Mouse (Mus musculus): ENCODE results near the gene Dnah7a. TPM values are rescaled to one million over a fixed set of nuclear protein-coding genes. Genes with fewer than 3 reads are reported as not detected.
"Not testable (repeated sequence)": the region's sequence is repeated elsewhere in the genome, so short reads cannot be mapped to it uniquely, and the experiment has no call there.

The Dnah7a gene
- polyA plus RNA-seq (2015; fragmentation: Nextera tagmentation; extraction: Ambion mirVana): 1.5 and 2.8 TPM in 2 replicates

DNA sequence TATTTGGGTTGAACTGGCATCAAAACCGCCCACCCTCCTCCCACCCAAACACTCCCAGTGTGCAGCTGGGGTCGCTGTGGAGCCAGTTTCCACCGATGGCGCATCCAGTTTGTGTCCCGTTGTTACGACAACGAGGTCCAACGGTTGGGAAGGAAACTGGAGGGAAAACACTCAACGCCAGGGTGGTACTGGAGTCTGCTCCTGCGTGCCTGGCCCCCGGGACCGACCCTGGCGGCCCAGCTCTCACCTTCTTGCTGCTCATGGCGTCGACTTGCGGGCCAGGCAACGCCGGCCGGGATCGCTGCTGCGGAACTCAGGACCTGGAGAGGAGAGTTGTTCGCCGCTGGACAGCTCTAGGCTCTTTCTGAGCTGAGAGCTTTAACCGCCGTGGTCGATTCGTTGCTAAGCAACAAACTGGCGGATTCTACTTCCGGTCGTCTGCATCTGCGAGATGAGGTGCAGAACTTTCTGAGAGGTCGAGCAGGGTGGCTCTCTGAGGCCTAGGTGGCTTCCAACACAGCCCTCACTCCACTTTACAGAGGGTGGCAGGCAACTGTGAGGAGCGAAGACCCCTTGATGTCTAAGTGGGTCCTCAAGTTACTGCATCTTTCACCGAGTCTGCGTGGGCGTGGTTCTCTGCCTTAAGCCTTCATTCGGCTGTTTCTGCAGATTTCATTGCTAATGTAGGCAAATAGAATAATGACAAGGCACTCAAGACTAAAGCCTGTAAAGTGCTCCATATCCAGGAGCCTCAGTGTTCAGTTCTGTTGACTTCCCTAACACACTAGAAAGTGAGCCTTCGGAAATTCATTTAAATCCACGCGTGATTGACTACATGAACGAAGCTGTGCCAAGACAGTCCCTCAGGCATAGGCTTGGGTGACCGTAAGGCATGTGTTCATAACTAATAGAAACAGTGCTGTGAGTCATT is at the start of gene Dnah7a:
Gene Dnah7a, minus strand, starts transcription at position 354 of the 931 bp plus-strand sequence.
- WGBS: 7% methylated on average over 42 of the region's 42 CpGs
- Histone ChIP-seq H3K27ac (replicated peaks) (0 out of 2 replicates have a peak within 1 kb of the TSS, but pooled peaks have one; percentile 9), H3K4me2 (replicated peaks) (peak within 1 kb of the TSS; percentile 85), H3K36me3 (no peaks in the 10 kb centered on the region), H3K27me3 (no peaks in the 10 kb centered on the region), H3K4me3 (replicated peaks) (peak within 1 kb of the TSS; percentile 49), H3K4me1 (0 out of 2 replicates have a peak, but pooled peaks cover 4% of the 10 kb centered on the region), H3K9me3 (replicated peaks) (no peaks in the 10 kb centered on the region), H3K9ac (0 out of 2 replicates have a peak within 1 kb of the TSS, but pooled peaks have one; percentile 16)
- ATAC-seq (ENCODE audit: insufficient number of reproducible peaks, low FRiP score, low TSS enrichment, low read depth): peak; percentile 72

DNA sequence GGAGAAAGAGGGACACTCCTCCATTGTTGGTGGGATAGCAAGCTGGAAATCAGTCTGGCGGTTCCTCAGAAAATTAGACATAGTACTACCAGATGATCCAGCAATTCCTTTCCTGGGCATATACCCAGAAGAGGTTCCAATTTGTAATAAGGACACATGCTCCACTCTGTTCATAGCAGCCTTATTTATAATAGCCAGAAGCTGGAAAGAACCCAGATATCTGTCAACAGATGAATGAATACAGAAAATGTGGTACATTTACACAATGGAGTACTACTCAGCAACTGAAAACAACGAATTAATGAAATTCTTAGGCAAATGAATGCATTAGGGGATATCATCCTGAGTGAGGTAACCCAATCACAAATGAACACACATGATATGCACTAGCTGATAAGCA is 46.9 kb upstream of the Dnah7a start:
- not testable (repeated sequence) for H3K4me2 ChIP-seq (replicated peaks); H3K36me3 ChIP-seq; H3K4me3 ChIP-seq (replicated peaks); H3K27me3 ChIP-seq; H3K9me3 ChIP-seq (replicated peaks); H3K27ac ChIP-seq (replicated peaks); H3K9ac ChIP-seq; ATAC-seq (ENCODE audit: insufficient number of reproducible peaks, low FRiP score, low TSS enrichment, low read depth); H3K4me1 ChIP-seq
- 80% methylated on average over 2 of the region's 2 CpGs for WGBS

DNA sequence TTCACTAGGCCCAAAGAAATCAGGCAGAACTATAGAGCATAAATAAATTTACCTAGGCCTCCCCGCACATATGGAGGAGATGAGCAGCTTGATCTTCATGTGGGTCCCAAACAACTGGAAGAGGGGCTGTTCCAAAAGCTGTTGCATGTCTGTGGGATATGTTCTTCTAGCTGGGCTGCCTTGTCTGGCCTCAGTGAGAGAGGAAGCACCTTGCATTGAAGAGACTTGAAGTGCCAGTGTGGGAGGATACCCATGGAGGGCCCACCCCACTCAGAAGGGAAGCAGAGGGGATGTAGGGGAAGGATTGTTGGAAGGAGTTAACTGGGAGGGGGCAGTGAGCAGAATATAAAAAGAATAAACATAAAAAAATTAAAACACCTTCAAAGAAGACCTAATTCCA is 44.6 kb upstream of the Dnah7a start:
- Histone ChIP-seq H3K9ac (no peak overlapping the region), H3K27me3 (no peaks in the 10 kb centered on the region), H3K36me3 (no peaks in the 10 kb centered on the region), H3K27ac (replicated peaks) (no peak overlapping the region), H3K4me3 (replicated peaks) (no peak overlapping the region), H3K9me3 (replicated peaks) (no peaks in the 10 kb centered on the region), H3K4me2 (replicated peaks) (no peak overlapping the region), H3K4me1 (no peaks in the 10 kb centered on the region)
- ATAC-seq (ENCODE audit: insufficient number of reproducible peaks, low FRiP score, low TSS enrichment, low read depth): no peak
- 61% methylated on average over 1 of the region's 1 CpGs for WGBS

DNA sequence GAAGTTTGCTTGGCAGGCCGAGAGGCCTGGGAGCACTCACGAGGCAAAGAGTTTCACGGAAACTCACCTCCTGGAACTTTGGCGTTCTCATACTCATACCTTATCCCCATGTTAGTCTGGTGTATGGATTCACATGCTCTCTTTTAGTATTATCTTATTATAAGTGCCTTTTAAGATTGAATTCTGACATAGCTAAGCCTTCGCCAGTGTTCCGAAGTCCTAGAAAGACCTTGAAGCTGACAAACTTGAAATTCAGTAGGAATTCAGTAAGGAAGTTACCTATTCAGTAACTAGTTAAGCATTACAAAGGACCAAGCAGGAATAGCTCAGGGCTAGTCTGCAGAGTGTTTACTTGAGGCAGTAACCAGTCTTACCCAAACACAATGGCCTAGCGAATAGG is 44.1 kb upstream of the Dnah7a start:
- not testable (repeated sequence) for H3K36me3 ChIP-seq; H3K27ac ChIP-seq (replicated peaks); H3K4me2 ChIP-seq (replicated peaks); H3K4me1 ChIP-seq; H3K4me3 ChIP-seq (replicated peaks); H3K9ac ChIP-seq; H3K27me3 ChIP-seq; H3K9me3 ChIP-seq (replicated peaks); ATAC-seq (ENCODE audit: insufficient number of reproducible peaks, low FRiP score, low TSS enrichment, low read depth)
- 77% methylated on average over 7 of the region's 7 CpGs for WGBS

DNA sequence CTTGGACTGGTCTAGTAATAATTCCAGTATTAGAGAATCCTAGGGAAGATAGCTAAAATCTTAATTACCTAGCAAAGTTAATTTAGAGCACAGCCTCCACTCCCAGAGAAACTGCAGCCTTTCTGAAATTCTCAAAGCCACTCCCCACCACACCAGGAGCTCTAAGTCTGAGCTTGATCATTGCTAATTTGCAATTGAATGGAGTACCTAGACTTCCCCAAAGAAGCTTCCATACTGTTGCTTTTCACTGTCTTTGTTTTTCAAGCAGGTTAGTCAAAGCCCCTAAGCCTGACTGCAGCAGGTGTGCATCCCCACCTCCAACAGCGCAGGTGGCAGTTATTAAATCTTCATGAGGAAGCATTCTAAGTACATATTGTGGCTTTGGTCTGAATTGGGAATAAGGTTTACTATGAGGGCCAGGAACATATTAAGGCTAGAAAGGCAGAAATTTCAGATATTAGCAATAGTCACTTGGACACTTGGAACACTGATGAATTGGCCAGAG is 43.3 kb upstream of the Dnah7a start:
- 70% methylated on average over 1 of the region's 1 CpGs for WGBS
- H3K4me2 ChIP-seq (replicated peaks); H3K27me3 ChIP-seq; H3K4me1 ChIP-seq; H3K9me3 ChIP-seq (replicated peaks); H3K36me3 ChIP-seq; H3K9ac ChIP-seq; ATAC-seq (ENCODE audit: insufficient number of reproducible peaks, low FRiP score, low TSS enrichment, low read depth); H3K27ac ChIP-seq (replicated peaks); H3K4me3 ChIP-seq (replicated peaks): not testable (repeated sequence)

DNA sequence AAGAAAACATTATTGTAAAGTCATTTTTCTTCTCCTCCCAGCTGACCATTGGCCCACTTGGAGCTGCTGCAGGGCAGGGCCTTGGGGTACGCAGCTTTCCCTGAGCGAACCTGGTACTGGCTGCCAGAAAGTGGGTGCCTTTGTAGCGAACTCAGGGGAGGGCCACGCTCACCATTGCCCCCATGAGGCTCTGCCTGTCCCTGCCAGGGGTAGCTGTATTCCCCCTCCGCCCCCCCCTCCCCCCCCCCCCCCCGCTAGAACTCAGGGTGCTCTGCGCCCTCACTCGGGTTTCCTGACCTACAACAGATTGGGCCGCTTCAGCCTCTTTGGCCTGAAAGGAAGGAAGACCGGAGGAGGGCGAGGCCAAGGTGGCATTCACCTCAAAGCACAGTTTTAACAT is 42.0 kb upstream of the Dnah7a start:
- H3K27me3 ChIP-seq: no peaks in the 10 kb centered on the region
- H3K4me2 ChIP-seq (replicated peaks): no peak overlapping the region
- H3K9me3 ChIP-seq (replicated peaks): no peaks in the 10 kb centered on the region
- H3K27ac ChIP-seq (replicated peaks): no peak overlapping the region
- H3K36me3 ChIP-seq: no peaks in the 10 kb centered on the region
- H3K9ac ChIP-seq: no peak overlapping the region
- 33% methylated on average over 8 of the region's 11 CpGs for WGBS
- H3K4me3 ChIP-seq (replicated peaks): no peak overlapping the region
- H3K4me1 ChIP-seq: no peaks in the 10 kb centered on the region
- ATAC-seq (ENCODE audit: insufficient number of reproducible peaks, low FRiP score, low TSS enrichment, low read depth): no peak

DNA sequence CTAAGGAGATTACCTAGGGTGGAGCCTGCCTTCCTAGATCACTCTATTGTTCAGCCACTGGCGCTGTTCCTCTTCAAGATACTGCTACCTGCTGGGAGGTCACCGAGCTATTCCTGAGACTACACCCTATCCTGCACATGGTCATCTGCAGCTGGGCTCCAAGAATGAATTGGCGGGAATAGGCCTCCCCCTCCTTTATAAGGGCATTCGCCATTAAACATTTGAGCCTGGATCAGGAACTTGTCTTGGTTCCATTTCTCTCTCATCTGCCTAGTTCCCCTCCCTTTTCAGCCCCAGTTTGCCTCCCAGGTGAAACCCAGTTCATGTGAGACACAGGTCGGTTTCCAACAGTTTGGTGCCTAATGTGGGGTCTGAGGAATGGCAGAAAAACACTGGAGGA is 39.4 kb upstream of the Dnah7a start:
- H3K9me3 ChIP-seq (replicated peaks): no peaks in the 10 kb centered on the region
- no peak for ATAC-seq (ENCODE audit: insufficient number of reproducible peaks, low FRiP score, low TSS enrichment, low read depth)
- WGBS: 80% methylated on average over 5 of the region's 5 CpGs
- no peak overlapping the region for H3K27ac ChIP-seq (replicated peaks)
- no peaks in the 10 kb centered on the region for H3K4me1 ChIP-seq
- no peaks in the 10 kb centered on the region for H3K36me3 ChIP-seq
- H3K27me3 ChIP-seq: no peaks in the 10 kb centered on the region
- H3K4me2 ChIP-seq (replicated peaks): no peak overlapping the region
- no peak overlapping the region for H3K9ac ChIP-seq
- H3K4me3 ChIP-seq (replicated peaks): no peak overlapping the region

DNA sequence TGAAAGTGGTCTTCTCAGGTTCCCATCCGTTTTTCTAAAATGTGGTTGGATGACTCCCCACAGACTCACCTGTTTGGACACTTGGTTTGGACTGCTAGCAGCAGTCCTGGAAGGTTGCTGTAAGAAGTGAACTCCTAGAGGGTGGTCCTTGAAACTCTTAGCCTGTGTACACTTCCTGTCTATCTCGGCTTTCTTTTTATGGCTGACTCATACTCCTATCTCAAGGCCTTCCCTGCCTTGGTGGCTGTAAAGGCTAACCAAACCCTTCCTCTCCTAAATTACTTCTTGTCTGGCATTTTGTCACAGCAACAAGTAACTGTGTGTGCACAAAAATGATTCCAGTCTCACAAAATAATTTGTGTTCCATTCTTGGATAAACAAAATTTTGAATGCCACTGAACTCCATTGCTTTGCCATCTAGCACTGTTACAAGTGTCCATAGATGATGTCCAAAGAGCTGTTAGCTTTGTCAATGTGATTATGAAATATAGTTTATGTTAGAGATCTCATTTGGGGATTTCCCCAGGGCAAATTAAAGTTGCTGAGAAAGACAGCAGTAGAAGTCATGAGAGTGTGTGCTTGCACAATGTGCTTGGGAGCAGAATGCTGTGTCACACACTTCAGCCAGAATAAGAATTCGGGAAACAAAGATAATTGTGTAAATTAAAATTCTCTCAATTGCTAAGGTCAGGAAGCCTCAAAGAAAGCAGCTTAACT is 35.3 kb upstream of the Dnah7a start:
- H3K9me3 ChIP-seq (replicated peaks): no peaks in the 10 kb centered on the region
- ATAC-seq (ENCODE audit: insufficient number of reproducible peaks, low FRiP score, low TSS enrichment, low read depth): no peak
- no peak overlapping the region for H3K9ac ChIP-seq

DNA sequence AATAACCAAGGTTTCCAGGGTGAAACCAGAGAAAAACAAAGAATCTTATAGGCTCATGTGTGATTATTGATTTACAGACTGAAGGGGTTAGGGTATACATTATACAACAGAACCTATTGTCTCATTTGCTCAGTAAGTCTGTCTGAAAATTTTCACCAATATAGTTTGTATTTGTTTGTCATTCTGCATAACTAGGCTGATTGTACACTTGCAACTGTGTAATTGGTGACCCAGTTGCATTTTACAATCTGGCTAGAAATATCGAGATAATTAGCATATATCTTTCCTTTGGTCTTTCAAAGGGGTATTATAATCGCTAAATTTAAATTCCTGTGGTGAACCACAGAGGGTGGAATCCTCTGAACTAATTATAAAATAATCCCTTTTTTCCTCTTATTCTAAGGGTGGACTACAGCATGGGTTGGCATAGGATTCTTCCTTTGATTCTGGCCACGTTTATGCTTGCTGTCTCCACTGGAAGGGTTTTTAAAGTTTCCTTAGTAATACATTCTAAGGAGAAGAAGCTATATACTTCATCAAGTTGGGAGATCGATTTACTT is 34.3 kb upstream of the Dnah7a start:
- Histone ChIP-seq H3K36me3 (no peaks in the 10 kb centered on the region), H3K4me3 (replicated peaks) (no peak overlapping the region), H3K4me2 (replicated peaks) (no peak overlapping the region), H3K27me3 (no peaks in the 10 kb centered on the region), H3K27ac (replicated peaks) (no peak overlapping the region), H3K4me1 (no peaks in the 10 kb centered on the region), H3K9ac (no peak overlapping the region), H3K9me3 (replicated peaks) (no peaks in the 10 kb centered on the region)
- ATAC-seq (ENCODE audit: insufficient number of reproducible peaks, low FRiP score, low TSS enrichment, low read depth): no peak
- WGBS: 51% methylated on average over 4 of the region's 4 CpGs

More for the DNA sequence above, 35.3 kb upstream of the Dnah7a start:
- H3K36me3 ChIP-seq: no peaks in the 10 kb centered on the region
- no peak overlapping the region for H3K27ac ChIP-seq (replicated peaks)
- no peak overlapping the region for H3K4me3 ChIP-seq (replicated peaks)
- H3K27me3 ChIP-seq: no peaks in the 10 kb centered on the region
- 81% methylated on average over 3 of the region's 3 CpGs for WGBS
- no peaks in the 10 kb centered on the region for H3K4me1 ChIP-seq
- H3K4me2 ChIP-seq (replicated peaks): no peak overlapping the region

DNA sequence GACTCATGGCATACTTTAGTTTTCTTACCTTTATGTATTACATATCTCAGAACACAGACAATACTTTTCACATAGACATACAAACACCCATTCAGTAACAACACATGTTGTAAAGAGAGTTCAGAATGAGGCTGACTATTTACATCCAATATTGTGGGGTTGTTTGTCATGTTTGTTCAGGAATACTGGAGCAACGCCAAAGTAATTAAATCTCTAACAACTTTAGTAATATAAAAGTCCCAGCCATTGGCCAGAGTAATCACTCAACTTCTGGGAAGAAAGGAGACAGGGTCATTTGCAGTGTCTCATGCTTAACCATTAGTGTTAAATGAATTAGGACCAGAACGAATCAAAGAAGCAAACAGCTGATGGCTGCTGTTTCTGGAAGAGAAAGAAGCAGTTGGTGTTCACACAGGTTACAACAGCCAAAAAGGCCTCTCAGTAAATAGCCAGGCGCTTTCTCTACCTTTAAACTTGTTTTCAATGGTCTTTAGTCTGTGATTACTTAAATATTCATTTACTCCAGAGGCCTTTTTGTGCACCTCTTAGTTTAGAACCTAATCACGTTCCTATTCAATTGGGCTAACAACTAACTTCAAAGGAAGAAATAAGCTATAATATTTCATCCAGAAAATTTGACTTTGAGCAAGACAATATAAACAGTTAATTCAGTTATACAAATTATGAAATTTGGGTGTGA is 33.6 kb upstream of the Dnah7a start:
- H3K4me2 ChIP-seq (replicated peaks); H3K27ac ChIP-seq (replicated peaks); H3K9ac ChIP-seq; H3K27me3 ChIP-seq; ATAC-seq (ENCODE audit: insufficient number of reproducible peaks, low FRiP score, low TSS enrichment, low read depth); H3K4me1 ChIP-seq; H3K9me3 ChIP-seq (replicated peaks); H3K4me3 ChIP-seq (replicated peaks); H3K36me3 ChIP-seq: not testable (repeated sequence)
- 64% methylated on average over 3 of the region's 4 CpGs for WGBS

DNA sequence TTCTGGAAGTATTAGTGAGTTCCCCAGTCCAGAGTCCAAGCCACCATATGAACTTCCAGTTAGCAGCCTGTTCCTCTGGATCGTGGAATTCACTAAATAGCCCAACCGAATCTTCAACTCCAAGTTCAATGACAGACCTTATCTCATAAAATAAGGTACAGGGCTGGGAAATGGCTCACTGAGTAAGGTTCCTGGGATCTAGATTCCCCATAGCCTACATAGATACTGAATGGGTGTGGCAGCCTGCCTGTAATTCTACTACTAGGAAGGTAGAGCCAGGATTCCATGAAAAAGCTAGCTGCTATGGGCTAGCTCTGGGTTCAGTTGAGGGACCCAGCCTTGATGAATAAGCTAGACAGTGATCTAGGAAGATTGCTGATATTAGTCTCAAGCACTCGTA is 30.0 kb upstream of the Dnah7a start:
- Histone ChIP-seq H3K4me3 (replicated peaks) (no peak overlapping the region), H3K4me2 (replicated peaks) (no peak overlapping the region), H3K27ac (replicated peaks) (no peak overlapping the region), H3K9ac (no peak overlapping the region), H3K9me3 (replicated peaks) (no peaks in the 10 kb centered on the region), H3K36me3 (no peaks in the 10 kb centered on the region), H3K4me1 (no peaks in the 10 kb centered on the region), H3K27me3 (no peaks in the 10 kb centered on the region)
- no peak for ATAC-seq (ENCODE audit: insufficient number of reproducible peaks, low FRiP score, low TSS enrichment, low read depth)
- WGBS: 86% methylated on average over 3 of the region's 3 CpGs

All from embryonic facial prominence, embryonic 15.5 days (tissue).